Mouse (Mus musculus) heart, embryonic 11.5 days (tissue): ENCODE results near the gene Ces3a. TPM values are rescaled to one million over a fixed set of nuclear protein-coding genes. Genes with fewer than 3 reads are reported as not detected.
"Not testable (repeated sequence)": the region's sequence is repeated elsewhere in the genome, so short reads cannot be mapped to it uniquely, and the experiment has no call there.

Source experiments
- ATAC-seq: fragments of 200-750 bp; cut with Nextera tagmentation; replicated peaks from 2 replicates; pipeline ENCODE4 v1.8.0; 2017; ENCODE audit warnings: moderate library complexity; ENCODE audit not compliant: insufficient number of reproducible peaks, low FRiP score, low TSS enrichment
- H3K27ac ChIP-seq: fragments of 300-500 bp; sonication (generic); 2 replicates; pipeline ENCODE4 v1.5.1; 2014; ENCODE audit warnings: mild to moderate bottlenecking, low read depth, low read length
- H3K27me3 ChIP-seq: fragments of 300-500 bp; sonication (generic); 2 replicates; pipeline ENCODE4 v1.6.1; 2014; ENCODE audit warnings: mild to moderate bottlenecking, low read length, mixed read lengths; ENCODE audit not compliant: control insufficient read depth, insufficient read depth
- H3K36me3 ChIP-seq: fragments of 300-500 bp; sonication (generic); 2 replicates; pipeline ENCODE4 v1.6.1; 2014; ENCODE audit warnings: mild to moderate bottlenecking, low read length, moderate library complexity, mixed read lengths; ENCODE audit not compliant: control insufficient read depth, insufficient read depth
- H3K4me1 ChIP-seq: fragments of 300-500 bp; sonication (generic); 2 replicates; pipeline ENCODE4 v1.6.1; 2014; ENCODE audit warnings: low read length; ENCODE audit not compliant: control insufficient read depth, insufficient read depth
- H3K4me2 ChIP-seq: fragments of 300-500 bp; sonication (generic); 2 replicates; pipeline ENCODE4 v1.6.1; 2014; ENCODE audit warnings: mild to moderate bottlenecking, moderate library complexity
- H3K4me3 ChIP-seq: fragments of 300-500 bp; sonication (generic); 2 replicates; pipeline ENCODE4 v1.5.1; 2014; ENCODE audit warnings: low read depth, low read length
- H3K9ac ChIP-seq: fragments of 300-500 bp; sonication (generic); 2 replicates; pipeline ENCODE4 v1.6.1; 2014; ENCODE audit warnings: mild to moderate bottlenecking, low read depth, low read length, moderate library complexity
- H3K9me3 ChIP-seq: fragments of 300-500 bp; sonication (generic); replicated peaks from 2 replicates; pipeline ENCODE4 v1.6.1; 2016; ENCODE audit warnings: low read length; ENCODE audit not compliant: control insufficient read depth
- WGBS: fragments of 180-500 bp; shearing (Covaris S2); extraction: QIAGEN DNeasy Blood & Tissue Kit; methylation state at CpG from one replicate; pipeline ENCODE4 v1.1.7; 2014; ENCODE audit not compliant: insufficient replicate concordance; 5-methylcytosine and 5-hydroxymethylcytosine counted together
- polyA plus RNA-seq: library from polyadenylated mRNA; unstranded; fragments of >200 nt; fragmentation: Nextera tagmentation; extraction: Ambion mirVana; gene quantifications from 2 replicates; pipeline ENCODE4 v1.2.1, GENCODE M21; 2014

Ces3a gene
- polyA plus RNA-seq, 1 experiment from 2014 or later, result not detected

DNA sequence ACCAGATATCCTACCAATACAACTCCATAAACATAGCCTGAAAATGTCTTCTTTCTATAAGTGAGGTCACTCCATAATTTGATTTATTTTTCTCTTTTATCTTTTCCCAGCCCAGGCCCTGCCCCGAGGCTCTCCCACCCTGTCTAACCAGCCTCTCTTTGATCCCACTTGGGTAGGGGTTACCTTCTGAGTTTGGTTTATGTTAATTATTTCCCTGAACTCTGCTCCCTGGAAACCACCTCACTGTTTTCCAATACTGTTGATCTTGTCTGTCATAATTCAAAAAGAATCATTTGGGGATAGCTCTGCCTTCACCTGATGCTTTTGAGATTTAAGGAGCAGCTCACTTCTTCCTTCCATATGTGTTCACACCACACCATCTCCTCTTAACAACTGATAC, 4.9 kb upstream of the Ces3a start:
- H3K27ac ChIP-seq, result no peak overlapping the region
- no peaks in the 10 kb centered on the region for H3K36me3 ChIP-seq
- no peaks in the 10 kb centered on the region for H3K27me3 ChIP-seq
- no peak for ATAC-seq
- no peaks in the 10 kb centered on the region for H3K4me1 ChIP-seq
- no peak overlapping the region for H3K4me3 ChIP-seq
- WGBS, result 54% methylated on average over 1 of the region's 1 CpGs
- no peaks in the 10 kb centered on the region for H3K9me3 ChIP-seq
- no peak overlapping the region for H3K4me2 ChIP-seq
- H3K9ac ChIP-seq, result no peak overlapping the region

DNA sequence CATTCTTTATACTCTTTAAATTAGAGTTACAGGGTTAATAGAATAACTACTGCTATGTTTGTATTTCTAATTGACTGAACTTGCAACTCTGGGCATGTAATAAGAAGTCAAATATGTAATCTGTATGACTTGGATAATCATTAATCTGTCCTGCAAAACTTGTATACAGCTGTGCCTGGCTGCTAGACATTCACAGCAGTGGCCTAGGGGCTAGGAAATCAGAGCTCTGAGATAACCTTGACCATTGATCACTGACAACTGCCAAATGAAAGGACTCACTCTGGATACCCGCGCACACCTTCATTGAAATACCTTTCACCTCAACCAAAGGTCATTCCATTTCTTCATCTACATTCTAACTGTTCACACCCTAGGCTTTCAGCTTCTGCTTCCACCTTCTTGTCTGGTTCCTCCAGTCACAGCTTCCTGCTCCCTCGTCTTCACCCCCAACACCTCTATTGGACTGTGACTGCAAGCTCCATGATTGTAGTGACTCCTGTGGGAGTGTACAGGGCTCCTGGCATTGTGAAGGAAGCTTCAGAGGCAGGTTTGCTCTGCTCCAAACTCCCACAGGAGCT, 2.5 kb upstream of the Ces3a start:
- ATAC-seq, result no peak
- Histone ChIP-seq H3K4me2 (no peak overlapping the region), H3K4me1 (no peaks in the 10 kb centered on the region), H3K9ac (no peak overlapping the region), H3K9me3 (no peaks in the 10 kb centered on the region), H3K27me3 (no peaks in the 10 kb centered on the region), H3K36me3 (no peaks in the 10 kb centered on the region), H3K27ac (no peak overlapping the region), H3K4me3 (no peak overlapping the region)
- WGBS, result 78% methylated on average over 3 of the region's 3 CpGs

DNA sequence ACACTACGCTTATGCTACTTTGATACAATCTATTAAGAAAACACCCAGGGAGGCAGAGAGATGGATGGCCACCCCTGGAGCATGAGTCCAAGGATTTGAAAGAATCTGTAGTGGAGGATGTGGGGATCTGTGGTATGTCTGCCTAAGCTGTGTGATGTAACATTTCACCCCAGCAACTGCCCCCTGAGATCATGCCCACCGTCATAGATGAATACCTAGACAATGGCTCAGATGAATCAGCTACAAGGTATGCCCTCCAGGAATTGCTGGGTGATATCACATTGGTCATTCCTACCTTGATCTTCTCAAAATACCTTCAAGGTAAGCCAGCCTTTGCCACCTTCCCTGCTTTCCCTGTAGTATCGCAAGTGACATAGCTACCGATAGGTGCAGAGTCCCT, 7.8 kb downstream of the Ces3a start:
- no peak overlapping the region for H3K4me2 ChIP-seq
- H3K36me3 ChIP-seq, result no peaks in the 10 kb centered on the region
- H3K4me3 ChIP-seq, result no peak overlapping the region
- H3K4me1 ChIP-seq, result no peaks in the 10 kb centered on the region
- H3K27me3 ChIP-seq, result no peaks in the 10 kb centered on the region
- no peak overlapping the region for H3K9ac ChIP-seq
- H3K9me3 ChIP-seq, result no peaks in the 10 kb centered on the region
- ATAC-seq, result no peak
- 82% methylated on average over 4 of the region's 4 CpGs for WGBS
- H3K27ac ChIP-seq, result no peak overlapping the region

GRCm38 (mm10) chr8:105060056-105060455, 11.7 kb downstream of the Ces3a start:
- no peak overlapping the region for H3K4me3 ChIP-seq
- H3K27ac ChIP-seq, result no peak overlapping the region
- ATAC-seq, result no peak
- no peak overlapping the region for H3K9ac ChIP-seq
- no peaks in the 10 kb centered on the region for H3K27me3 ChIP-seq
- H3K9me3 ChIP-seq, result no peaks in the 10 kb centered on the region
- H3K4me2 ChIP-seq, result no peak overlapping the region
- no peaks in the 10 kb centered on the region for H3K36me3 ChIP-seq
- H3K4me1 ChIP-seq, result no peaks in the 10 kb centered on the region

DNA sequence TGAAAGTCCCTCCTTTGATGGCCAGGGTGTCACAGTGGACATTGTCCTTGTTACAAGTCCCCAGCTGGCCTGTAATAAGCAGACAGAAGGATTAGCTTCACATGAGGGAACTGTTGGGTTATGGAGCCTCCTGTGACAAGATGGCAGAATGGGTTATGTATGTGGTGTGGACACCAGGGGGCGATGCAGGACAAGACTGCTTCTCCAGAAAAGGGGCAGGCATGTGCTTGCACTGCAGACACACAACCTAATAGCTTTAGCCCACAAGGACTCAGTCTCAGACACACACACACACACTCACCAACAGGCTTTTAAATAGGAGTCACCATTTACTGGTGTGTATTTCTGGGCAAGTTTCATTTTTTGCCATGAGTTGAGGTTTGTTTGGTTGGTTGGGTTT, 18.4 kb downstream of the Ces3a start:
- WGBS, result 0% methylated on average over 1 of the region's 1 CpGs
- Histone ChIP-seq H3K9ac (no peak overlapping the region), H3K27ac (no peak overlapping the region), H3K4me3 (no peak overlapping the region), H3K9me3 (no peaks in the 10 kb centered on the region), H3K4me2 (no peak overlapping the region), H3K36me3 (no peaks in the 10 kb centered on the region), H3K27me3 (no peaks in the 10 kb centered on the region), H3K4me1 (no peaks in the 10 kb centered on the region)
- ATAC-seq, result no peak

DNA sequence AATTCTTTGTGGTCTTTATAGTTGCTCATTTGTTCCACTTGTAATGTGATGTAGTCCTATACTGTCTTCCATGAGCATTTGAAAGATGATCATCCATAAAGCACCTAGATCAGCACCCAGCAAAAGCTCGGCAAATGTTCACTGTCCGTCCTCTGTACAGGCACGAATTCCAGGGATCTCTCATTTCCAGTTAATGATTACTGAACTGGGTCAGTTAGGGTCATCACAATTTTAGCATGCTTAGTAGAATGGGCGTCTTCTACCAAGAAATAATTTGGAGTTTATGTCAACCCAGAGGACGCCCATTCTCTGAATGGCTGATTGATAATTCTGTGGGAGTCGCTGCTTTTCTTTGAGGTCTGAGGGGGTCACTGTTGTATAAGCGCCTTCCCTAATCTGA, 19.5 kb downstream of the Ces3a start:
- H3K4me2 ChIP-seq, H3K27ac ChIP-seq, H3K4me1 ChIP-seq, H3K4me3 ChIP-seq, H3K27me3 ChIP-seq, ATAC-seq, H3K36me3 ChIP-seq, H3K9me3 ChIP-seq, H3K9ac ChIP-seq: not testable (repeated sequence)
- 69% methylated on average over 7 of the region's 7 CpGs for WGBS

DNA sequence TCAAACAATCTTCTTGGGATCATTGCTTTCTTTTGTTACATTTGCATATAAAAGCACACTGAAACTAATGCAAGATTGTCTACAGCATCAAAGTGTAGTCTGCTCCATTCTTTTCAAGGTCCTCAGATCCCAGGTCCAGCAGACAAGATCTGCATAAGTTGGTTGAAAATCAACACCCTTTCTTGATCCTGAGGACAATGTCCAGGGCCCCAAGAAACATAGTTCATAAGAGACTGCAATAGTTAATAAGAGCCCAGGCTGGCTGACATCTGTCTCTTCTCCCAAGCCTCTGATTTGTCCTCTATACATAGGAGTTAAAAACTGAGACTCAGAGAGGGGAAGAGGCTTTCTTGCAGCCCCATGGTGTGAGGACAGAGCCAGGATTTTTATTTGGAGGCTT, 20.6 kb downstream of the Ces3a start:
- Histone ChIP-seq H3K4me1 (no peaks in the 10 kb centered on the region), H3K36me3 (no peaks in the 10 kb centered on the region), H3K4me3 (no peak overlapping the region), H3K9me3 (no peaks in the 10 kb centered on the region), H3K27me3 (no peaks in the 10 kb centered on the region), H3K9ac (no peak overlapping the region), H3K4me2 (no peak overlapping the region), H3K27ac (no peak overlapping the region)
- ATAC-seq, result no peak

DNA sequence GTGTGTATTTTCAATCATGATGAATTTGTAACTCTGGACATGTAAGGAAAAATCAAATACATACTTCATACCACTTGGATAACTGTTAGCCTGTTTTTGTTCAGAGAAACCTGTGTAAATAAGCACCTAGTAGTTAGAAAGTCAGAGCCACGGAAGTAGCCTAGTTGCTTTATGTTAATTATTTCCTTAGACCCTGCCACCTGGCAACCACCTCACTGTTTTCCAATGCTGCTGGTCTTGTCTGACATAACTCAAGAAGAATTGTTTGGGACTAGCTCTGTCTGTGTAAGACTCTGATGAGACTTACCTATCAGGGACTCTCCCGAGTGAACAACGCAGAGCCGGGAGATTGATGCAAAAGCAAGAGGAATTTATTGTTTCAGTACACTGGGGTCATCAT, 28.2 kb downstream of the Ces3a start:
- H3K27me3 ChIP-seq, result no peaks in the 10 kb centered on the region
- 95% methylated on average over 4 of the region's 4 CpGs for WGBS
- no peaks in the 10 kb centered on the region for H3K36me3 ChIP-seq
- H3K4me2 ChIP-seq, result no peak overlapping the region
- H3K4me3 ChIP-seq, result no peak overlapping the region
- no peak overlapping the region for H3K9ac ChIP-seq
- no peak overlapping the region for H3K27ac ChIP-seq
- no peaks in the 10 kb centered on the region for H3K4me1 ChIP-seq
- 0 out of 2 replicates have a peak, but pooled peaks cover 2% of the 10 kb centered on the region for H3K9me3 ChIP-seq
- no peak for ATAC-seq

- 66% methylated on average over 6 of the region's 6 CpGs for WGBS
- H3K27ac ChIP-seq, result no peak overlapping the region
- no peaks in the 10 kb centered on the region for H3K4me1 ChIP-seq
- no peak overlapping the region for H3K4me3 ChIP-seq
- no peak for ATAC-seq
- no peaks in the 10 kb centered on the region for H3K36me3 ChIP-seq
- no peaks in the 10 kb centered on the region for H3K27me3 ChIP-seq
- H3K9ac ChIP-seq, result no peak overlapping the region
- 0 out of 2 replicates have a peak, but pooled peaks cover 2% of the 10 kb centered on the region for H3K9me3 ChIP-seq
- no peak overlapping the region for H3K4me2 ChIP-seq
Measured at GRCm38 (mm10) chr8:105077071-105077470, 28.7 kb downstream of the Ces3a start.
